Mouse (Mus musculus): ENCODE results near the gene Ssna1. TPM values are rescaled to one million over a fixed set of nuclear protein-coding genes. Genes with fewer than 3 reads are reported as not detected.

The Ssna1 gene
- polyA plus RNA-seq, 1 experiment from 2014 or later: 173 TPM

DNA sequence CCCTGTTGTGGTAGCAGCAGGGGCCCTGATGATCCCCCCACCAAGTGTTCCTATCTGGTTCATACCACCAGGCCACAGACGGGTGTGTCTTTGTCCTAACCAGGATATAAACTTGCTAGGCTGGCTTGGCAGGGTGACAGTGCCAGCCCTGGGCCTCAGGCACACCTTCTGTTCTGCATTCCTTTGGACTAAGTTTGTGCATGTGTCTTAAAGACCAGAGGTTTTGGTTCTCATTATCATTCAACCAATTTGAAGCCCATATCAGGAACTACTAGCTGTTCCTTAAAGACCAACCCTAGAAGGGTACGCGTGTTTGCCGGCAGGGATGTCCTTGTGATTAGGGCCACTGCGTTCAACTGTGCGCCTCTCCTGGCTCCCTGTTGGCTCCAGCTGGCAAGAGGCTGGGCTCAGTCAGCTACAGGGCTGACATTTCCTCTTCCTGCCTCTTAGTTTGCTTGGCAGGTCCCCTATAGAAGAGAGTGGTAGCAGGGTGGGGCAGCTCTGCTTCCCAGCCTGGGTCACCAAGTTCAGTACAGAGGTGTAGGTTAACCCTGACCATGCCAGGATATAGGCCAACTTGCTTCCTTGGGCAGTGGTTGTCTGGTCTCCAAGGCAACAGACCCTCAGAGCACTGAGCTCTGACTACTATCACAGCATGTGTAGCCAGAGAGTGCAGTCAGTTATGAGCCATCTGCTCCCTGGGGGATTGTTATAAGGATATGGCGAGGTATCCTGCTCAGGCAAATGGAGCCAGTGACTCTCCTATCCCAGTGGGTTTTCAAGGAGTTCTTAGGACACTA is 14.8 kb upstream of the Ssna1 start:
- no peak overlapping the region for H3K4me2 ChIP-seq (replicated peaks; ENCODE audit: low read depth, low read length)
- ATAC-seq (peak; percentile 84), DNase-seq (ENCODE audit: low spot score) (peak; percentile 85)
- TF ChIP-seq EP300 (IDR thresholded peaks at IDR 0.05) (peak; percentile 73), CTCF (IDR thresholded peaks at IDR 0.05) (no peak)
- no peak overlapping the region for H3K9ac ChIP-seq (replicated peaks; ENCODE audit: low read depth)
- 17% methylated on average over 7 of the region's 7 CpGs for WGBS
- no peak overlapping the region for H3K4me3 ChIP-seq (ENCODE audit: low read depth, low read length)
- H3K4me1 ChIP-seq (ENCODE audit: insufficient read depth, low read depth, low read length): peaks cover 19% of the 10 kb centered on the region
- peaks cover 33% of the 10 kb centered on the region for H3K27me3 ChIP-seq (replicated peaks; ENCODE audit: insufficient read depth, low read length)
- peaks cover 31% of the 10 kb centered on the region; the same call in 1 of the 2 replicates for H3K36me3 ChIP-seq (ENCODE audit: insufficient read depth, low read length)
- peak overlapping the region; percentile 88 for H3K27ac ChIP-seq (ENCODE audit: low read length)
- H3K9me3 ChIP-seq (ENCODE audit: low read length): no peaks in the 10 kb centered on the region

DNA sequence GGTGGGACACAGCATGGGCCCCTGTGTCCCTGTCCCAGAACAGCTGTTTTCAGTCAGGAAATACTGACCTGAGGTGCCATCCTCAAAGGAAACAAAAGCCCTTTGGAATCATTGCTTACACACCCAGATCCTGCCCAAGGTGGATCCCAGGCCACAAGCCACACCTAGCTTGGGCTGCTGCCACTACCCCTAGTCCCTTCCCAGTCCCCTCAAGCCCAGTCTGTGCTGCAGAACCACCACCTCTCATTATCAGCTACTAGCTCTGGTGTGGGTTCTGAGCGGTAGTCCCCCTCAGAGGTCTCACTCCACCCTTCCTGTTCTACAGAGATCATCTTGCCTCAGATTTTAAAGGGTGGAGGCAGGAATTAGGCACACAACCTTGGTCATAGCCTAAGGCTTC is 14.1 kb upstream of the Ssna1 start:
- no peak for TF ChIP-seq CTCF (IDR thresholded peaks at IDR 0.05)
- no peak overlapping the region for H3K4me2 ChIP-seq (replicated peaks; ENCODE audit: low read depth, low read length)

DNA sequence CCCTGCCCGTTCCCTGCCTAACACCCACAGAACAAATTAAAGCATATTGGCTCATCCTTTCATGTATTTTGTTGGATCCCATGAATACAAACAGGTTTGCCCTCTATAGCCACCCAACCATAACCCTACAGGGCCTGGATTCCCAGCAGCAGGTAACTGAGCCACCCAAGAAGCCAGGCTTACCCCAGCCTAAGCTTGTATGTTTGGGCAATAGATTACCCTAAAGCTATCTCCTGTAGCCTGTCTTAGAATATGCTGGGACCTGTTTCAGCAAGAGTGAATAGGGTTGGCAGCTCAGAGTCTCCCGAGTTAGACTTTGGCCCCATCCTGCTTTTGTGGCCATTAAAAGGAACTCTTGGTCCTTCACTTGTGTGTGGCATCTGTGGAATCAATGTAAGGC is 13.3 kb upstream of the Ssna1 start:
- Histone ChIP-seq H3K4me2 (replicated peaks; ENCODE audit: low read depth, low read length) (no peak overlapping the region), H3K4me3 (ENCODE audit: low read depth, low read length) (no peak overlapping the region), H3K9me3 (ENCODE audit: low read length) (no peaks in the 10 kb centered on the region), H3K27ac (ENCODE audit: low read length) (peak overlapping the region; percentile 88), H3K36me3 (ENCODE audit: insufficient read depth, low read length) (peaks cover 41% of the 10 kb centered on the region; the same call in 1 of the 2 replicates), H3K4me1 (ENCODE audit: insufficient read depth, low read depth, low read length) (peaks cover 18% of the 10 kb centered on the region; the same call in 1 of the 2 replicates), H3K9ac (replicated peaks; ENCODE audit: low read depth) (no peak overlapping the region), H3K27me3 (replicated peaks; ENCODE audit: insufficient read depth, low read length) (peaks cover 19% of the 10 kb centered on the region)
- ATAC-seq: no peak
- TF ChIP-seq EP300 (IDR thresholded peaks at IDR 0.05): no peak
- no peak for TF ChIP-seq CTCF (IDR thresholded peaks at IDR 0.05)
- DNase-seq (ENCODE audit: low spot score): no peak
- 77% methylated on average over 2 of the region's 2 CpGs for WGBS

More for the DNA sequence above, 14.1 kb upstream of the Ssna1 start:
- Histone ChIP-seq H3K9me3 (ENCODE audit: low read length) (no peaks in the 10 kb centered on the region), H3K4me1 (ENCODE audit: insufficient read depth, low read depth, low read length) (peaks cover 18% of the 10 kb centered on the region), H3K4me3 (ENCODE audit: low read depth, low read length) (no peak overlapping the region), H3K27ac (ENCODE audit: low read length) (peak overlapping the region; percentile 88), H3K9ac (replicated peaks; ENCODE audit: low read depth) (no peak overlapping the region), H3K27me3 (replicated peaks; ENCODE audit: insufficient read depth, low read length) (peaks cover 26% of the 10 kb centered on the region), H3K36me3 (ENCODE audit: insufficient read depth, low read length) (peaks cover 34% of the 10 kb centered on the region; the same call in 1 of the 2 replicates)
- ATAC-seq (peak; percentile 26), DNase-seq (ENCODE audit: low spot score) (no peak)
- WGBS: 31% methylated on average over 1 of the region's 1 CpGs

DNA sequence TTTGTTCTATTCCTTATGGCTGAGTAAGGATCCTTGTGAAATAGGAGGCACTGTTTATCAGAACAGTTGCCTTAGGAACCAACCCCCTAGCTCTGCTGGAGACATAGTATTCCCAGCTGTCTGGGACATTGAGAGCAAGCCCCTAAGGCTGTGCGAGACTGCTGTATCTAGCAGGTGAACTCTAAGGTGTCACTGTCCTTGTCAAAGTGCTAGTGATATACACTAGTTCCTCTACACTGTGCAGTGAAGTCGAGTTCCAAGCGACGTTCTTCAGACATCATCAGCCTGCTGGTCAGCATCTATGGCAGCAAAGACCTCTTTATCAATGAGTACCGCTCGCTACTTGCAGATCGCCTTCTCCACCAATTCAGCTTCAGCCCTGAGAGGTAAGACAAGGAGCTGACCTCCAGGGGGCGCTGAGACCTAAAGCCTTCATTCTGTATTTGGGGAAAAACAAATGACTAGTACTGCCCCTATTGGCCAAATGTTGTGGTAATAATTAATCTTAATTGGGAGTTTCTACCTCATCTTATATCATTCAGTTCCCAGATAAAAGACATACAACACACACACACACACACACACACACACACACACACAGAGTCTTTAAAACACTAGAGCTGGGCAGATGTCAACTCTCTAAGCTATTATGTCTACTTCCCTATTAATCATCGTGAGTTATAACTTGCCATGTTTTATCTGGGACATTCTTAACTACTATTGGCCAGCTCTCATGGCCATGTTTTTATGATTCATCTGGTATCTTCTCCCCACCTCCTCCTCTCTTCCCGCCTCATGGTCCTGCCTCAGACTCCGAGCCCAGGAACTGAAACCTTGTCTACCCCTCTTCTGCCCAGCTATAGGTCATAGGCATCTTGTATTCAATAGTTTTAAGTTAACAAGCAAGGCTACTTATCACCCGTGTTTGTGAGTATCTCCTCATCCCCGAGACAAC is 7.0 kb upstream of the Ssna1 start:
- 64% methylated on average over 13 of the region's 13 CpGs for WGBS
- Histone ChIP-seq H3K4me2 (replicated peaks; ENCODE audit: low read depth, low read length) (no peak overlapping the region), H3K36me3 (ENCODE audit: insufficient read depth, low read length) (peaks cover 57% of the 10 kb centered on the region), H3K9me3 (ENCODE audit: low read length) (no peaks in the 10 kb centered on the region), H3K9ac (replicated peaks; ENCODE audit: low read depth) (no peak overlapping the region), H3K27ac (ENCODE audit: low read length) (no peak overlapping the region), H3K4me3 (ENCODE audit: low read depth, low read length) (no peak overlapping the region), H3K4me1 (ENCODE audit: insufficient read depth, low read depth, low read length) (no peaks in the 10 kb centered on the region), H3K27me3 (replicated peaks; ENCODE audit: insufficient read depth, low read length) (no peaks in the 10 kb centered on the region)
- no peak for TF ChIP-seq EP300 (IDR thresholded peaks at IDR 0.05)
- peak; percentile 94 for TF ChIP-seq CTCF (IDR thresholded peaks at IDR 0.05)
- DNase-seq (ENCODE audit: low spot score) (peak; percentile 90), ATAC-seq (peak; percentile 80)

DNA sequence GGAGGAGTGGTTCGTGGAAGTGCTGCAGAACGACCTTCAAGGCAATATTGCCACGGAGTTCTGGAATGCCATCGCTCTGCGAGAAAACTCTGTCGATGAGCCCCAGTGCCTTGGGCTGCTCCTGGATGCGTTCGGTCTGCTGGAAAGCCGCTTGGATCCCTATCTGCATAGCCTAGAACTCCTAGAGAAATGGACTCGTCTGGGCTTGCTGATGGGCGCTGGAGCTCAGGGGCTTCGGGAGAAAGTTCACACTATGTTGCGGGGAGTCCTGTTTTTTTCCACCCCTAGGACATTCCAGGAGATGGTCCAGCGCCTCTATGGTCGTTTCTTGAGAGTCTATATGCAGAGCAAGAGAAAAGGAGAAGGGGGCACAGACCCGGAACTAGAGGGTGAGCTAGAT is 772 bp upstream of the Ssna1 start:
- no peaks in the 10 kb centered on the region for H3K27me3 ChIP-seq (replicated peaks; ENCODE audit: insufficient read depth, low read length)
- H3K36me3 ChIP-seq (ENCODE audit: insufficient read depth, low read length): peaks cover 20% of the 10 kb centered on the region; the same call in 1 of the 2 replicates
- WGBS: 31% methylated on average over 16 of the region's 16 CpGs
- ATAC-seq (no peak), DNase-seq (ENCODE audit: low spot score) (no peak)
- peaks cover 21% of the 10 kb centered on the region; the same call in 1 of the 2 replicates for H3K4me1 ChIP-seq (ENCODE audit: insufficient read depth, low read depth, low read length)
- H3K9ac ChIP-seq (replicated peaks; ENCODE audit: low read depth): peak overlapping the region; percentile 81
- H3K4me2 ChIP-seq (replicated peaks; ENCODE audit: low read depth, low read length): peak overlapping the region; percentile 88
- H3K4me3 ChIP-seq (ENCODE audit: low read depth, low read length): peak overlapping the region; percentile 56
- H3K27ac ChIP-seq (ENCODE audit: low read length): peak overlapping the region; percentile 33; the same call in 1 of the 2 replicates
- H3K9me3 ChIP-seq (ENCODE audit: low read length): no peaks in the 10 kb centered on the region
- TF ChIP-seq EP300 (IDR thresholded peaks at IDR 0.05) (no peak), CTCF (IDR thresholded peaks at IDR 0.05) (no peak)

DNA sequence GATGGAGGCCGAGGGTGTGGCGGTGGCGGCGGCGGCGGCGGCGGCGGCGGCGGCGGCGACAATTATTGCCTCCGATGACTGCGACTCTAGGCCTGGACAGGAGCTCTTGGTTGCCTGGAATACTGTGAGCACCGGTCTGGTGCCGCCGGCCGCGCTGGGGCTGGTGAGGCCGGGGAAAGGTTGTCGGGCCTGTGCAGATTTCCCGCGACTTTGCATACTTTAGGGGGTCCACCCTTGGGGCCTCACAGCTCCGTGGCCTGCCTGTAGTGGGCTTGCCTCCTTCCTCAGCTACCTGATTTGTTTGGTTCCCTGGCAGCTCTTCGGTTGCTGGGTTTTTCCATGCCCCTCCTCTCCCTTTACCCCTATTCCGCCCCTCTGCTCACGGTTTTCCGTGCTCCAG is 277 bp upstream of the Ssna1 start:
- TF ChIP-seq CTCF (IDR thresholded peaks at IDR 0.05) (no peak), EP300 (IDR thresholded peaks at IDR 0.05) (no peak)
- H3K9ac ChIP-seq (replicated peaks; ENCODE audit: low read depth): peak overlapping the region; percentile 81
- WGBS: 1% methylated on average over 24 of the region's 29 CpGs
- peak overlapping the region; percentile 88 for H3K4me2 ChIP-seq (replicated peaks; ENCODE audit: low read depth, low read length)
- DNase-seq (ENCODE audit: low spot score) (no peak), ATAC-seq (peak; percentile 26)
- peaks cover 21% of the 10 kb centered on the region; the same call in 1 of the 2 replicates for H3K4me1 ChIP-seq (ENCODE audit: insufficient read depth, low read depth, low read length)
- no peaks in the 10 kb centered on the region for H3K27me3 ChIP-seq (replicated peaks; ENCODE audit: insufficient read depth, low read length)
- peak overlapping the region; percentile 33; the same call in 1 of the 2 replicates for H3K27ac ChIP-seq (ENCODE audit: low read length)
- no peaks in the 10 kb centered on the region for H3K9me3 ChIP-seq (ENCODE audit: low read length)
- peak overlapping the region; percentile 56 for H3K4me3 ChIP-seq (ENCODE audit: low read depth, low read length)
- H3K36me3 ChIP-seq (ENCODE audit: insufficient read depth, low read length): peaks cover 15% of the 10 kb centered on the region; the same call in 1 of the 2 replicates
